Mouse (Mus musculus): ENCODE results near the gene Grn. TPM values are rescaled to one million over a fixed set of nuclear protein-coding genes. Genes with fewer than 3 reads are reported as not detected.
A peak's percentile ranks its signal among the peaks of the same experiment; 100 is the strongest.
"Not testable (repeated sequence)": the region's sequence is repeated elsewhere in the genome, so short reads cannot be mapped to it uniquely, and the experiment has no call there.

Grn gene
- 10 to 100 TPM; 81.6 to 93.6 TPM for total RNA-seq (2021)
- long read RNA-seq, experiment 1, transcript Grn-201 (13 exons, 2,340 nt) = major isoform, 91 of 116 reads
- long read RNA-seq, experiment 1, partial matches to known transcripts = 17 of 116 reads
- long read RNA-seq, experiment 1, other reads (novel, unspliced or antisense) = 8 of 116 reads
- long read RNA-seq, experiment 2, transcript Grn-201 (13 exons, 2,340 nt) = major isoform, 66 of 93 reads
- long read RNA-seq, experiment 2, partial matches to known transcripts = 23 of 93 reads
- long read RNA-seq, experiment 2, other reads (novel, unspliced or antisense) = 4 of 93 reads

DNA sequence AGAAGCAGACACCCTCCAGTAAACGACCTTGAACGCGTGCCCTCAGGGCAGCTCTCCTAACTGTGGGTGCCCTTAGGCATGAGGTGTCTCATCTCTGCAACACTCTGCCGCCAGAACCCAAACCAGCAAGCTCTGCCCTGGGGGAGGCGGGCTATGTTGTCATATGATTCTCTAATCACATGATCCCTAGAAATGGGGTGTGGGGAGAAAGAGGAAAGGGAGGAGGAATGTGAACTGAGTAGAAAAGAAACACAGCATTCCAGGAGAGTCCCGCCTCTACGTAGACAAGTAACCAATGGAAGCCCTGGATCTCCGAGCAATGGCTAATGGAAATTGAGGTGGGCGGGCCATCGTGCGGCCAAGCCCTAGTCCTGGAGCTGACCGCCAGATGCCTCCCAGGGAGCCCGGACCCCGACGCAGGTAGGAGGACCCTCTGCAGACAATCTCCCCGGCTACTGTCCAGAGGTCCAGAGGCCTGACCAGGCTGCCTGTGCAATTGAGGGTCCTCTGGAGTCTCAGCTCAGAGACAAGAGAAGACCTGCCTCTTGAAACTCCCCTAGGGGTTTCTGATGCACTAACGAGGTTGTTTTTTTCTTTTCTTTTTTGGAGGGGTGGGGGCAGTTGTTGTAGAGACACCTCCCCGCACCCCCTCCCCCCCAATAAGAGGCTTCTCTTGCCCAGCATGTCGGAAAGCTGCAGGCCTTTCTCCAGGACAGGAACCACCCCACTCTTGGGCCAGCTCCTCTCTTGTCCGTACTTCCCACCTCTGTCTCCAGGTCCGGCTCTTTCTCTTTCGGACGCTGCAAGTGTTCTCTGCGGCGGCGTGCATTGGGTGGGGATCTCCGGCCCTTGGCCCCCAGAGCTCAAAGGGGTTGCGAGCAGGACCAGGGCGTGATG lies at the start of gene Grn:
TSS of gene Grn (plus strand) at position 195 of the 897 bp plus-strand sequence.
- DNase-seq = peak; percentile 78

DNA sequence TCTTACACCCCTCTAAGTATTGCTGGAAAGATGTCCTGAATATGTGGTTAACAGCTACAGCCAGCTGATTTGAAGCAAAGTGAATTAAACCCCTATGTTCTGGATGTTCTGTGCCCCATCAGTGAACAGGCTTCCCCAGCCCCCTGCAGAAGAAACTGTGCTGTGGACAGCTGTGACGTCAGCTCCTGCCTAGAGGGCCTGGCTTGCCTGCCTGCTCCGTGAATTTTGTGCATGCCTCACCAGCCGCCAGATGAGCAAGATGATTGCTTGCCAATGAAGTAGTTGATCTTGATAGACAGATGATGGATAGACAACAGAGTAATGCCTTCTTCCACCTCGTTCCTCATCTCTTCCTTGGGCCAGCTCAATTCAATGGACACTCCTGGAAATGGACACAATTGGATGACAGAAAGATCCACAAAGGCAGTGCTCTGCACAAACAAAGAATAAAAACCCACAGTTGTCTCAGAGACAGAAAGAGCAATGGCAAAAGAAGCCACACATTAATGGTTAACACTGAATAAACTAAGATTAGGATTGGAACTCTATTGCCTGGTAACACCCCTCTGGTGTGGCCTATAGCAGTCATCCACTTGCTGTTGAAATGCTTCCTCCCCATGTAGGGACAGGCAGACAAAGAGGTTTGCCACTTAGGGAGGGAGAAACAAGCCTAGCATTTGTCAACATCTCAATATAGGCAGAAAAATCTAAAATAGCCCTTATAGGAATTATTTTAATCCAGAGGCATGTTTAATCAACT lies 48.6 kb upstream of the Grn start:
- DNase-seq = no peak

DNA sequence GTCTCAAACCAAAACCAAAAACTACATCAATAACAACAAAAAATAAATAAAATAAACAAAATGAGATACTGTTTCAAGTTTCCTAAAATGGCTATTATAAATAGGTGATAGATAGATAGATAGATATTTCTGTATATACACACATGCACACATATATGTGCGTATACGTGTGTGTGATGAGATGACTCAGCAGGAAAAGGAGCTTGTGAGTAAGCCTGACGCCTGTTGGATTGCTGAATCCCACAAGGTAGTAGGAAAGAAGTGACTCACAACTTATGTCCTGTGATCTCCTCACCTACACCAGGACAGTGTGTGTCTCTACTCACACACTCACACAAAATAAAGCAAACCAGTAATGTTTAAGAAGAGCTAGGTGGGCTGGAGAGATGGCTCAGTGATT lies 47.3 kb upstream of the Grn start:
- no peak for DNase-seq

DNA sequence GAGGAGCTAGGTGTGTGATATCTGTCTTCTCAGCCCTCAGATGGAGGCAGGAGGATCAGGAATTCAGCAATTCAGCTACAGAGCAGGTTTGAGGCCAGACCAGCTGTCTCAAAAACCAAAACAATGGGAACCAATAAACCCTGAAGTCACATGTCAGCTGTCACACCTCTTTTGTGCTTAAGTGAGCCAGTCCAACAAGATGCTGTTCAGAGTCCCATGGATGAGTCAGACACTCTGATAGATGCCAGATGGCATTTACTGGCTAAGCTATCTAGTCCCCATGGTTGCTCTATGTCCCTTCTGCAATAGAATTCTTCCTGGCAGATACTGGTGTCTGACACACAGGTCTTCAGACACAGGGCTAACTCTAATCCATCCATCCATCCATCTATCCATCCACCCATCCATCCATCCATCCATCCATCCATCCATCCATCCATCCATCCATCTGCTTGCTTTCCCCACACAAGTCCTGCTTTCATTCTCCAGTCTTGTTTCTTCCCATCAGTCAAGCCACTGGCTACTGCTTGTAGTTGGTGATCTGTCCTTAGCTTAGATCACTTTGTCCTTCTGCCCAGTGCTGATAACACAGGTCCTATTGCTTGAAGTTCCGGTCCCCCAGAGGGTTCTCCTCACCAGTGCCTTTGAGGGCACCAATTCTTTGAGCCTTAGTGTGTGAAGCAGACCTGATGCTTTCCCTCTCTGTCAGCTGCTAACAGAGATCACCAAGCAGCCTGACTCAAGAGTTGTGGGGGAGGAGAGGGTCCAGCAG lies 46.6 kb upstream of the Grn start:
- no peak for DNase-seq

DNA sequence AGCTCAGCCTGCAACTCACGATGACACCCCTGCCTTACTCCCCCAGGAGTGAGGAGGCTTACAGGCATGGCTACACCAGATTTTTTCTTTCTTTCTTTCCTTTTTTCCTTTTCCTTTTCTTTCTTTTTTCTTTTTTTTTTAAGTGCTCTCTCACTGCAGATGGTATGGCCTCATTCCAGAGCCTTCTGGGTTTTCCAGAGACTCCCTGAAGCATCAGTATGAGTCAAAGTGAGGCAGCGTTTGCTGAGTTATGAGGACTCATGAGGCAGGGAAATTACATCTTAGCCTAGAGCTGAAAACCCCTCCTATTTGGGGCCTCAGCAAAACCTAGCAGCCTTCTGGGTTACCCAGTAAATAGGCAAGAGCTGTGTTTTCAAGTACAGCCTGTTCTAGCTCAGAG lies 45.7 kb upstream of the Grn start:
- DNase-seq = no peak

GRCm38 (mm10) chr11:102385075-102385474 lies 45.0 kb upstream of the Grn start:
- no peak for DNase-seq

DNA sequence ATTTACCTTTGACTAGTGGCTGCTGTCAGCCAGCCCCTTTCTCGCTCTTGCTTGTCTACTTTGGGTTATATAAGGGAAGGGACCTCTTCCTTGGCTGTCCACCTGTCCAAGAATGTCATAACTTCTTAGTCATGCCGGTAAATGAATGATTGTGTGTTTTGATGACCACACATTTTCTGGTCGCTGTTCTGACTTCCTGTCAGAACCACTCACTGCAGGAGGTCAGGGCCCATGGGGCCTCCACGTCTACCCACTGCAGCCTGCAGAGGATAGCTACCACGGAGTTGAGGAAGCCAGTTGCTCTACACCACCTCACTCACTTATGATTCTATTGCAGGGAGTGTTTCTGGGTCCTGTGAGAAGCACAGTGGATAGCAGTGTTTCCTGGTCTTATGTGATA lies 44.0 kb upstream of the Grn start:
- DNase-seq = no peak

DNA sequence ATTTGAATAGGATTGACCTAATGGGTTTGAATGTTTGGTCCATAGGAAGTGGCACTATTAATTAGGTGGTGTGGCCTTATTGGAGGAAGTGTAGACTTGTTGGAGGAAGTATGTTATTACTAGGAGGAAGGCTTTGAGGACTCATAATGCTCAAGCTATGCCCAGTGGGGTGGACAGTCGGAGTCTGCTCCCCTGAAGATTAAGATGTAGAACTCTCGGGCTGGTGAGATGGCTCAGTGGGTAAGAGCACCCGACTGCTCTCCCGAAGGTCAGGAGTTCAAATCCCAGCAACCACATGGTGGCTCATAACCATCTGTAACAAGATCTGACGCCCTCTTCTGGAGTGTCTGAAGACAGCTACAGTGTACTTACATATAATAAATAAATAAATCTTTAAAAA lies 40.7 kb upstream of the Grn start:
- not testable (repeated sequence) for DNase-seq

- DNase-seq = no peak
These were observed 37.5 kb upstream of the Grn start for GRCm38 (mm10) chr11:102392441-102393237.

DNA sequence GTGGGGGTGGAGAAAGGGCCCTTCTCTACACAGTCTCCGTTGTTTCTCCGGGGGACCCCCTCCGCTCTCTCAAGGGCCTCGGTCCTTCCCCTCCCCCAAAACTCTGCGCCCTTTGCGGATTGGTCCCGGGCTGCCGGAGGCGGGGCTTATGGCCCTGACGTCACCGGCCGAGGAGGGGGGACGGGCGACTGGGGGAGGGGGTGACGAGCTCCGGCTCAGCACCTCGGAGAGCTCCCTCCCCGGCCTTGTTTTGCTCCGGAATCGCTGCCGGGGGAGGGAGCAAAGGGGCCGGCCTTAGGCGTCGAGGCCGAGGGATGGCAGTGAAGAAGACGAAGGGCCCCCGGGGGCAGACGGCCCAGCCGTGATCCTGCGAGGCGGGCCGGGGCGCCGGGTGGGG lies 36.9 kb upstream of the Grn start, which contains the start of gene Rundc3a:
TSS of gene Rundc3a (plus strand) at position 166 of the 397 bp plus-strand sequence.
- DNase-seq = peak; percentile 87

- DNase-seq = no peak
These were observed 36.2 kb upstream of the Grn start for GRCm38 (mm10) chr11:102393719-102394420.

- DNase-seq = no peak
These were observed 35.5 kb upstream of the Grn start for GRCm38 (mm10) chr11:102394421-102395124.

DNA sequence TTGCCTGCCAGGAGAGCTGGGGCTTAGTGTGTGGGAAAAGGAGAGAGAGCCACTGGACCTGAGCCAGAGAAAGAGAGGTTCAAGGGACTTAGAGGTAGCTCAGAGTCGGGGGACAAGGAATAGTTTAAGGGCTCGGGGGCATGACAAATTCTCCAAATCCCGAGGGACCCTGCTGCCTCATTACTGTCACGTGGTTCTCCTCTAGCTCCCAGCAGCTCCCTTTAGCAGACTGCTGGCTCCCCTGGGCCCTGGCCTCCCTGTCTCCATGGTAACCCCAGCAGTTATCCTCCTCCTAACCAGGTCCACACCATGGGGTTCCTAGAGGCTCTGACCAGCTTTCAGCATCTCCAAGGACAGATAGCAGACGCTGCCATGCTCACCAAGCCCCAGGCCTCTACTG lies 34.9 kb upstream of the Grn start:
- DNase-seq = no peak

DNA sequence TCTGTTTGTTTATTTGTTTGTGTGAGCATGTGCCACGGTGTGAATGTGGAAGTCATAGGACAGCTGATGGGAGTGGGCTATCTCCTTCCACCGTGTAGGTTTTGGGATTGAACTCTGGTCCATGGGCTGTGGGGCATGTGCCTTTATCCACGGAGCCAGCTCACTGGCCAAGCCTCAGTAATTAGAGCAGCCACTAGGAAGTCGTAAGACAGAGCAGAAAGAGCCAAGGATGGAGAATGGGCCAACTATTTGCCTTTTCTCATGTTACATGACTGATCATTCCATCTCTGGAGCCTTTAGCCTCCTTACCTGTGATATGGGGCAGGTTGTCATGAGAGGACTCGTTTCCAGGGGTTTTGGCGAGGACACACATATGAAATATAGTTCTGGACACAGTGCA lies 33.9 kb upstream of the Grn start:
- DNase-seq = no peak

GRCm38 (mm10) chr11:102396671-102397141 lies 33.4 kb upstream of the Grn start:
- no peak for DNase-seq

- DNase-seq = no peak
These were observed 31.9 kb upstream of the Grn start for GRCm38 (mm10) chr11:102398007-102398825.

GRCm38 (mm10) chr11:102399107-102399506 lies 31.0 kb upstream of the Grn start:
- DNase-seq = no peak

DNA sequence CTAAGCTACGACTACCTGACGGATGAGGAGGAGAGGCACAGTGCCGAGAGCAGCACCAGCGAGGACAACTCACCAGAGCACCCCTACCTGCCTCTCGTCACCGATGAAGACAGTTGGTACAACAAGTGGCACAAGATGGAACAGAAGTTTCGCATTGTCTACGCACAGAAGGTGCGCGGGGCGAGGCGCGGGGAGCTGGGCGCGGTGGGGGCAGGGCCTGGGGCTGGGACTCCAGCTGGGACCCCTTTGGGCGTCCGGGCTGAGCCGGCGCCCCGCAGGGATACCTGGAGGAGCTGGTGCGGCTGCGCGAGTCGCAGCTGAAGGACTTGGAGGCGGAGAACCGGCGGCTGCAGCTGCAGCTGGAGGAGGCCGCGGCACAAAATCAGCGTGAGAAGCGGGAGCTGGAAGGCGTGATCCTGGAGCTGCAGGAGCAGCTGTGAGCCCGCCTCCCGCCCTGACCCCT lies 30.5 kb upstream of the Grn start:
- DNase-seq = peak; percentile 42
